In genomic region chr7:123363971-123364370, GRCm38 (mm10) we compare ENCODE assay signal across 23 mouse cellular contexts. TPM values are rescaled to one million over a fixed set of nuclear protein-coding genes. Genes with fewer than 3 reads are reported as not detected.
DNase-seq lines count a peak whose midpoint lies in the region; ATAC-seq and TF ChIP-seq lines count a peak whose summit lies in the region.
"Had no signal": no experiment of that assay in that cellular context is flagged by ENCODE, and none has a peak within 500 bp of the region (broad histone marks: within the 10 kb centered on the region; RNA-seq: fewer than 3 reads in every experiment).

No protein-coding gene starts in this region.

- peak overlapping the region; percentile 90 for H3K27ac ChIP-seq in layer of hippocampus, adult 2 months
- H3K27ac ChIP-seq in liver, embryonic 12.5 days = no peak overlapping the region
- no peak overlapping the region for H3K27ac ChIP-seq in liver, embryonic 11.5 days (ENCODE audit: low read depth, low read length)
- H3K27ac ChIP-seq: forebrain, embryonic 12.5 days; heart, embryonic 15.5 days; lung, embryonic 15.5 days; midbrain, embryonic 10.5 days; midbrain, embryonic 15.5 days had no signal

- H3K27me3 ChIP-seq in liver, embryonic 12.5 days (replicated peaks) = no peaks in the 10 kb centered on the region
- H3K27me3 ChIP-seq in liver, embryonic 11.5 days (replicated peaks; ENCODE audit: control insufficient read depth, insufficient read depth, low read length) = no peaks in the 10 kb centered on the region
- H3K27me3 ChIP-seq: forebrain, embryonic 12.5 days; heart, embryonic 15.5 days; lung, embryonic 15.5 days; midbrain, embryonic 15.5 days had no signal

- peak in 1 of 2 experiments; percentile 74 for DNase-seq in layer of hippocampus, adult 2 months (ENCODE audit: low spot score in 2 of 2)
- DNase-seq in layer of hippocampus, postnatal 14 days (ENCODE audit: low spot score in 2 of 2) = no peak
- no peak for DNase-seq in liver, embryonic 11.5 days (ENCODE audit: low spot score)
- peak; percentile 55 to 57 for DNase-seq in left cerebral cortex, adult 9 months (ENCODE audit: low spot score in 2 of 2)
- peak; percentile 89 for DNase-seq in telencephalon, adult 2 months (ENCODE audit: low read depth, low spot score)
- no peak for DNase-seq in thymus, postnatal 36 days
- DNase-seq: adrenal gland, postnatal 25 days; B cell, adult 2 months; cerebellum, adult 2 months; cerebellum, postnatal 14 days; gastrocnemius, postnatal 10 days; kidney, adult 2 months; kidney, postnatal 36 days; liver; thymus, postnatal 14 days had no signal

- H3K4me3 ChIP-seq in layer of hippocampus, adult 2 months = no peak overlapping the region
- H3K4me3 ChIP-seq in liver, embryonic 12.5 days = no peak overlapping the region
- H3K4me3 ChIP-seq in liver, embryonic 11.5 days (ENCODE audit: low read depth, low read length) = no peak overlapping the region
- H3K4me3 ChIP-seq: erythroblast, embryonic 14.5 days; forebrain, embryonic 12.5 days; heart, embryonic 15.5 days; lung, embryonic 15.5 days; midbrain, embryonic 10.5 days; midbrain, embryonic 15.5 days had no signal

- TF ChIP-seq CTCF in layer of hippocampus, adult 2 months (conservative IDR thresholded peaks at IDR 0.05) = peak; percentile 29

- peaks cover 26% of the 10 kb centered on the region for H3K36me3 ChIP-seq in liver, embryonic 12.5 days
- H3K36me3 ChIP-seq in liver, embryonic 11.5 days (ENCODE audit: control insufficient read depth, insufficient read depth, low read length) = no peaks in the 10 kb centered on the region
- H3K36me3 ChIP-seq: forebrain, embryonic 12.5 days; heart, embryonic 15.5 days; lung, embryonic 15.5 days; midbrain, embryonic 15.5 days had no signal

- H3K9me3 ChIP-seq in liver, embryonic 12.5 days (replicated peaks) = no peaks in the 10 kb centered on the region
- H3K9me3 ChIP-seq in liver, embryonic 11.5 days (ENCODE audit: control insufficient read depth, low read length) = no peaks in the 10 kb centered on the region
- H3K9me3 ChIP-seq: forebrain, embryonic 12.5 days; heart, embryonic 15.5 days; lung, embryonic 15.5 days; midbrain, embryonic 10.5 days; midbrain, embryonic 15.5 days had no signal

- H3K4me2 ChIP-seq in liver, embryonic 12.5 days = no peak overlapping the region
- no peak overlapping the region for H3K4me2 ChIP-seq in liver, embryonic 11.5 days
- H3K4me2 ChIP-seq: forebrain, embryonic 12.5 days; heart, embryonic 15.5 days; lung, embryonic 15.5 days; midbrain, embryonic 15.5 days had no signal

- 0 out of 2 replicates have a peak overlapping the region, but pooled peaks have one; percentile 12 for H3K9ac ChIP-seq in liver, embryonic 12.5 days
- no peak overlapping the region for H3K9ac ChIP-seq in liver, embryonic 11.5 days (ENCODE audit: low read depth, low read length)
- H3K9ac ChIP-seq: forebrain, embryonic 12.5 days; heart, embryonic 15.5 days; lung, embryonic 15.5 days; midbrain, embryonic 15.5 days had no signal

- peaks cover 92% of the 10 kb centered on the region for H3K4me1 ChIP-seq in liver, embryonic 12.5 days
- peaks cover 58% of the 10 kb centered on the region for H3K4me1 ChIP-seq in liver, embryonic 11.5 days (replicated peaks; ENCODE audit: control insufficient read depth, insufficient read depth, low read length)

- no peak for ATAC-seq in liver, embryonic 12.5 days
- ATAC-seq in liver, embryonic 11.5 days (replicated peaks; ENCODE audit: low FRiP score) = no peak
- ATAC-seq: hindbrain, embryonic 16.5 days; midbrain, embryonic 15.5 days had no signal

- 89% methylated on average over 8 of the region's 8 CpGs for WGBS in liver, embryonic 12.5 days (ENCODE audit: insufficient replicate concordance)
- WGBS in liver, embryonic 11.5 days = 95% methylated on average over 8 of the region's 8 CpGs

RNA-seq across cellular contexts. Expression of gene Lcmt1, which starts 5.6 kb away (rescaled TPM):
- total RNA-seq in layer of hippocampus, adult 2 months (2021) = 10 to 100 TPM; 88.7 to 94.3 TPM
- total RNA-seq in layer of hippocampus, postnatal 14 days (2021) = 10 to 100 TPM; 85.1 to 87.4 TPM
- polyA plus RNA-seq in liver, embryonic 12.5 days (2016; fragmentation: Nextera tagmentation; extraction: Ambion mirVana) = 33.4 and 34.4 TPM in 2 replicates
- 49.7 and 54.4 TPM in 2 replicates for polyA plus RNA-seq in liver, embryonic 11.5 days (2014; fragmentation: Nextera tagmentation; extraction: Ambion mirVana)

RNA-seq across cellular contexts. Expression of gene Arhgap17, which starts 5.7 kb away (rescaled TPM):
- total RNA-seq in layer of hippocampus, adult 2 months (2021) = 10 to 100 TPM; 29.0 to 35.2 TPM
- total RNA-seq in layer of hippocampus, postnatal 14 days (2021) = 10 to 100 TPM; 20.0 to 22.6 TPM
- polyA plus RNA-seq in liver, embryonic 12.5 days (2016; fragmentation: Nextera tagmentation; extraction: Ambion mirVana) = 16.7 TPM in 2 replicates
- polyA plus RNA-seq in liver, embryonic 11.5 days (2014; fragmentation: Nextera tagmentation; extraction: Ambion mirVana) = 29.8 and 31.3 TPM in 2 replicates

Comparison
In these comparisons a context has a peak if more than half of its experiments do, and no peak if none do; other contexts are left out.
1. DNase-seq: peak in left cerebral cortex, adult 9 months (2 of 2) and telencephalon, adult 2 months (single experiment); none in layer of hippocampus, postnatal 14 days (0 of 2), liver, embryonic 11.5 days (single experiment) and thymus, postnatal 36 days (0 of 2).